Mouse (Mus musculus): Measurements from ENCODE around the gene Cebpb. TPM values are rescaled to one million over a fixed set of nuclear protein-coding genes. Genes with fewer than 3 reads are reported as not detected.
A peak's percentile ranks its signal among the peaks of the same experiment; 100 is the strongest.

The Cebpb gene
- polyA plus RNA-seq, 1 experiment from 2014 or later: 0.14 TPM

DNA sequence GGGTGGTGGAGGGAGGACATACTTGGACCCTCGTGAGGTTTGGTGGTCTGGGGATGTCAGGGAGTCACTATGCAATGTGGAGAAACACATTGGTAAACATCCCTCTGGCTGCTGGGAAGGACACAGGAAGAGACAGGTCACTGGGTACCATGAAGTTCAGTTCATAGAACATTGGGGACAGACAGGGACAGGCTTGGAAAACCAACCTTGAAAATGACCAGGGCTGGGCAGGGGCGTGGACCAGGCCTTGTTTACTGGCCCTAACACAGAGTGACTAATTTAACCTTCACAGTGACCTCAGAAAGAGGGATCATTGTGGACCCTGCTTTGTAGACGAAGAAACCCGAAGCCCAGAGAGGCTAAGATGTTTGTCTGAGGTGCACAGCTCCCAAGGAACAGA, 30.8 kb downstream of the Cebpb start:
- Histone ChIP-seq H3K4me2 (no peak overlapping the region), H3K4me3 (no peak overlapping the region)

GRCm38 (mm10) chr2:167721159-167721882, 32.6 kb downstream of the Cebpb start:
- Histone ChIP-seq H3K9me3 (replicated peaks) (no peaks in the 10 kb centered on the region), H3K27me3 (no peaks in the 10 kb centered on the region), H3K27ac (no peak overlapping the region), H3K4me2 (no peak overlapping the region), H3K4me3 (no peak overlapping the region), H3K4me1 (no peaks in the 10 kb centered on the region), H3K36me3 (ENCODE audit: poor library complexity, severe bottlenecking) (no peaks in the 10 kb centered on the region), H3K9ac (no peak overlapping the region)
- 82% methylated on average over 11 of the region's 11 CpGs for WGBS
- no peak for ATAC-seq

More for the DNA sequence above, 30.8 kb downstream of the Cebpb start:
- H3K27ac ChIP-seq: no peak overlapping the region
- no peaks in the 10 kb centered on the region for H3K4me1 ChIP-seq
- no peak overlapping the region for H3K9ac ChIP-seq
- H3K27me3 ChIP-seq: no peaks in the 10 kb centered on the region
- no peak for ATAC-seq
- H3K36me3 ChIP-seq (ENCODE audit: poor library complexity, severe bottlenecking): no peaks in the 10 kb centered on the region
- whole genome bisulfite sequencing: 77% methylated on average over 4 of the region's 4 CpGs
- no peaks in the 10 kb centered on the region for H3K9me3 ChIP-seq (replicated peaks)

- no peaks in the 10 kb centered on the region for H3K27me3 ChIP-seq
- ATAC-seq: no peak
- no peaks in the 10 kb centered on the region for H3K36me3 ChIP-seq (ENCODE audit: poor library complexity, severe bottlenecking)
- no peaks in the 10 kb centered on the region for H3K9me3 ChIP-seq (replicated peaks)
- H3K4me3 ChIP-seq: no peak overlapping the region
- peaks cover 5% of the 10 kb centered on the region; the same call in 1 of the 2 replicates for H3K4me1 ChIP-seq
- H3K4me2 ChIP-seq: no peak overlapping the region
- WGBS: 80% methylated on average over 6 of the region's 6 CpGs
- no peak overlapping the region for H3K27ac ChIP-seq
- H3K9ac ChIP-seq: no peak overlapping the region; the same call in 1 of the 2 replicates
Measured at GRCm38 (mm10) chr2:167722538-167722937, 33.8 kb downstream of the Cebpb start.

- Histone ChIP-seq H3K4me3 (no peak overlapping the region), H3K4me2 (no peak overlapping the region), H3K36me3 (ENCODE audit: poor library complexity, severe bottlenecking) (no peaks in the 10 kb centered on the region), H3K9me3 (replicated peaks) (no peaks in the 10 kb centered on the region), H3K9ac (no peak overlapping the region), H3K27ac (no peak overlapping the region), H3K4me1 (peaks cover 5% of the 10 kb centered on the region; the same call in 1 of the 2 replicates), H3K27me3 (no peaks in the 10 kb centered on the region)
- no peak for ATAC-seq
- WGBS: 80% methylated on average over 11 of the region's 11 CpGs
Measured at GRCm38 (mm10) chr2:167723589-167724206, 35.0 kb downstream of the Cebpb start.

DNA sequence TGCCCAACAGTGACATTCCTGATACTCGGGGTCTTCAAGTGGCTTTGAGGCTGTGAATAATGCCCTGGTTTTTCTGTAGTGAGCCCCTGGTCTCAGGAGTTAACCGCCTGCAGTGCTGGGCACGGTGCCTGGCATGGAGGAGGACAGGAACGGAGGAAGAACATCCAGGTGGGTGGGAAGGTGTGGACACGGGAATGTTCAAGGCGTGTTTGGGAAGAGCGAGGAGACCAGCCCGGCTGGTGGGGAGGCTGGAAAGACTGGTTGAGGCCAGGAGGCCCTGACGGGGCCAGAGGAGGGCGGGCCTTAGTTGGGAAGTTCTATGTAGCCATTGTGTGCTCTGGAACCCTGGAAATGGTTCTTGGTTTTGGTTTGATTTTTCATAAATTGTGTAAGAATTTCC, 37.2 kb downstream of the Cebpb start:
- H3K27ac ChIP-seq: no peak overlapping the region
- H3K4me2 ChIP-seq: no peak overlapping the region
- H3K36me3 ChIP-seq (ENCODE audit: poor library complexity, severe bottlenecking): no peaks in the 10 kb centered on the region
- H3K9me3 ChIP-seq (replicated peaks): no peaks in the 10 kb centered on the region
- H3K4me1 ChIP-seq: peaks cover 5% of the 10 kb centered on the region; the same call in 1 of the 2 replicates
- H3K27me3 ChIP-seq: no peaks in the 10 kb centered on the region
- ATAC-seq: no peak
- H3K9ac ChIP-seq: no peak overlapping the region
- WGBS: 91% methylated on average over 10 of the region's 10 CpGs
- H3K4me3 ChIP-seq: no peak overlapping the region

- Histone ChIP-seq H3K9me3 (replicated peaks) (no peaks in the 10 kb centered on the region), H3K36me3 (ENCODE audit: poor library complexity, severe bottlenecking) (no peaks in the 10 kb centered on the region), H3K4me1 (peaks cover 5% of the 10 kb centered on the region; the same call in 1 of the 2 replicates), H3K27ac (no peak overlapping the region), H3K27me3 (no peaks in the 10 kb centered on the region), H3K9ac (no peak overlapping the region), H3K4me3 (no peak overlapping the region), H3K4me2 (no peak overlapping the region)
- ATAC-seq: peak; percentile 51
- whole genome bisulfite sequencing: 40% methylated on average over 13 of the region's 13 CpGs
Measured at GRCm38 (mm10) chr2:167727161-167727560, 38.4 kb downstream of the Cebpb start.

DNA sequence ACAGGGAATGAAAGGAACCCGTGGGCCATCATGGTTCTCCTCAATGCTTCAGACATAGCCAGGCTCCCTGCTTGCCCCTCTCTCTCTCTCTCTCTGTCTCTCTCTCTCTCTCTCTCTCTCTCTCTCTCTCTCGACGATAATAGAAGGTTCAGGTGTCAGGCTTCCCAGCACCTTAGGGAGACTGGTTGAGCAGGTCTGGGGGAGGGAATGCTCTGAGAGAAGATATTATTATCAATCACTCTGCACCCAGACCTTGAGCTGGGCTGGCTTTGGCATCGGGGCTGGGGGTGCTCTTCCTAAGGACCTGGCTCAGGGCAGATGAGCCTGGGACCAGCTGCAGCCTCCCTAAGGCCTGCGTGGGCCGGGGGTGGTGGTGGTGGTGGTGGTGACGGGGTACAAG, 41.3 kb downstream of the Cebpb start:
- H3K4me1 ChIP-seq: peaks cover 5% of the 10 kb centered on the region; the same call in 1 of the 2 replicates
- 77% methylated on average over 7 of the region's 7 CpGs for WGBS
- H3K27me3 ChIP-seq: no peaks in the 10 kb centered on the region
- no peak overlapping the region for H3K27ac ChIP-seq
- H3K9me3 ChIP-seq (replicated peaks): no peaks in the 10 kb centered on the region
- no peaks in the 10 kb centered on the region for H3K36me3 ChIP-seq (ENCODE audit: poor library complexity, severe bottlenecking)
- ATAC-seq: no peak
- no peak overlapping the region for H3K4me3 ChIP-seq
- no peak overlapping the region for H3K9ac ChIP-seq
- no peak overlapping the region for H3K4me2 ChIP-seq

GRCm38 (mm10) chr2:167731149-167731548, 42.4 kb downstream of the Cebpb start:
- H3K9ac ChIP-seq: no peak overlapping the region
- peaks cover 5% of the 10 kb centered on the region; the same call in 1 of the 2 replicates for H3K4me1 ChIP-seq
- H3K36me3 ChIP-seq (ENCODE audit: poor library complexity, severe bottlenecking): no peaks in the 10 kb centered on the region
- no peak overlapping the region for H3K4me3 ChIP-seq
- ATAC-seq: no peak
- H3K27me3 ChIP-seq: no peaks in the 10 kb centered on the region
- H3K9me3 ChIP-seq (replicated peaks): no peaks in the 10 kb centered on the region
- H3K27ac ChIP-seq: no peak overlapping the region
- 70% methylated on average over 13 of the region's 13 CpGs for WGBS
- no peak overlapping the region for H3K4me2 ChIP-seq

DNA sequence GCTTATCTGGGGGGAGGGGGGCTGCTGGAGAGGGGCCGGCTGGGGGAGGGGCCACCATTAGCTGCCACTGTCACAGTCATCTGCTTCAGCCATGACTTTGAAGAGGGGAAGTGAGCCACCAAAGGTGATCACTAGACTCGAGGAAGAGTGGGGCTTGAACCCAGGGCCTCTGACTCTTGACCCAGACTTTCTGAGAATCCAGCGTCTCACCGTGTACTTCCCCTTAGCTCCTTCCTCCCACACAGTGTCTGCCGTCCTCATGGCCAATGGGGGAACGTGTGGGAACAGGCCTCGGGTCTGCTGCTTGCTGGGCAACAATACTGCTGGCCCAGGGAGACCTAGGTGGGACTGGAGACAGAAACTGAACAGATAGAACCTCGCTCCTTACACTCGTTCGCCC, 46.1 kb downstream of the Cebpb start:
- no peak for ATAC-seq
- Histone ChIP-seq H3K27me3 (no peaks in the 10 kb centered on the region), H3K4me1 (no peaks in the 10 kb centered on the region), H3K4me2 (no peak overlapping the region), H3K27ac (no peak overlapping the region), H3K9ac (no peak overlapping the region), H3K9me3 (replicated peaks) (no peaks in the 10 kb centered on the region), H3K36me3 (ENCODE audit: poor library complexity, severe bottlenecking) (no peaks in the 10 kb centered on the region), H3K4me3 (no peak overlapping the region)
- 75% methylated on average over 10 of the region's 10 CpGs for WGBS

DNA sequence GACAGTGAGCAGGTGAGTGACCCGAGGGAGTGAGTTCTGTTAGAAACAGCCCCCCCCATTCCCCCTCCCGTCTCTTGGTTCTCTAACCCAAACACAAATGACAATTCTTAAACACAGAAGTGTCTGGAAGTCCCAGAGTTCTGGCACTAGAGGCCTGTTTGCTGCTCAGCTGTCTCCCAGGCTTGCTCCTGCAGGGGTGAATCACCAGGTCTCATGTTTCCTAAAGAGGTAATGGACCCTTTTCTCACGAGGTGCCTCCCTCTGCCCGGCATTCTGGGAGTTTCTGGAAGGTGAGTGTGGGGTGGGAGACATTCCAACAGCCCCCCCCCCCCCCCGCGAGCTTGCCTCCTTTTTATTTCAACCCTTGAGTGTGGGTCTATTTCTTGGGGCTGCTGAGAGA, 50.3 kb downstream of the Cebpb start:
- ATAC-seq: no peak
- 45% methylated on average over 5 of the region's 6 CpGs for WGBS

More for the DNA sequence above, 50.3 kb downstream of the Cebpb start:
- H3K36me3 ChIP-seq (ENCODE audit: poor library complexity, severe bottlenecking): no peaks in the 10 kb centered on the region
- H3K27ac ChIP-seq: no peak overlapping the region
- no peaks in the 10 kb centered on the region for H3K4me1 ChIP-seq
- H3K4me2 ChIP-seq: no peak overlapping the region
- H3K9ac ChIP-seq: no peak overlapping the region
- H3K4me3 ChIP-seq: no peak overlapping the region
- no peaks in the 10 kb centered on the region for H3K27me3 ChIP-seq
- no peaks in the 10 kb centered on the region for H3K9me3 ChIP-seq (replicated peaks)

All from forebrain, embryonic 13.5 days (tissue).